Mouse (Mus musculus) gastrocnemius, adult 8-10 months (tissue): ENCODE results near the gene Reep6. TPM values are rescaled to one million over a fixed set of nuclear protein-coding genes. Genes with fewer than 3 reads are reported as not detected.

Experiments used
- DNase-seq, 2 experiments: peaks; one replicate each; pipeline ENCODE4 v3.0.0; 2022; ENCODE audit warnings: low spot score in 2 of 2
- total RNA-seq, 4 experiments: library from RNA; stranded (reverse); gene quantifications; 2 replicates each; pipeline ENCODE4 v1.2.4; 2022

Gene Reep6
- total RNA-seq, 4 experiments from 2014 or later: 2.6 to 4.0 (median 3.2) TPM

GRCm38 (mm10) chr10:80352727-80353126 lies 23.0 kb downstream of the Reep6 start:
- DNase-seq: no peak

GRCm38 (mm10) chr10:80355431-80355830 lies 25.7 kb downstream of the Reep6 start:
- no peak for DNase-seq

DNA sequence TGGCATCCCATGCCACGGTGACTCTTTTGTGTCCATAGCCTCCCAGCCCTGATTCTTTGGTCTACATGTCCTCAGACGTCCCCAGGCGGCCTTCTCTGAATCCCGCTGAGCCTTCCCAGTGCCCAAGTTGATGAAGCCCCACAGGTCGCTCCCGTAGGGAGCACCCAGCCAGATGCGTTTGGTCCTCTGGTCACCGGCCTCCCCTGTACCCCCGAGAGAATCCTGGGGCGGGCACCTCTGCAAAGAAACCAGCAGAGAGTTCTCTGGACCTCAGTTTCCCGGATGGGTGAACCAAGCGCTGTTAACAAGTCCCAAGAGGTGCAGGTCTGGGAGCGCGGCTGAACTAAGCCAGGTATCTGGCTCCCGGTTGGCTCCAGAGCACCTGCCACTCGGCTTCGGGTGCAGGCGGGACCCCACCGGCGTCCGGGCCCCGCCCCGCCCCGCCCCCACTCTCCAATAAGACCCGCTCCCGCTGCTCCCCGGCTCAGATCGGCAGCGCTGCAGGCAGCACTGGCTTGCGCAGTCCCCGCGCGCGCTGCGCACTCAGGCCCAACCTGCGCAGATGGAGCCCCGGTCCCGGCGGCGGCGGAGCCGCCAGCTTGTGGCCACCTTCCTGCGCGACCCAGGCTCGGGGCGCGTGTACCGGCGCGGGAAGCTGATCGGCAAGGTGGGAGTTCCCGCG lies 26.4 kb downstream of the Reep6 start, which contains the start of gene Plk5:
Gene Plk5 (plus strand): TSS at position 459 of the 682 bp plus-strand sequence.
- no peak for DNase-seq

- no peak for DNase-seq
These were observed 27.0 kb downstream of the Reep6 start for GRCm38 (mm10) chr10:80356737-80357136.

- DNase-seq: no peak
These were observed 27.6 kb downstream of the Reep6 start for GRCm38 (mm10) chr10:80357336-80357735.

GRCm38 (mm10) chr10:80357994-80358639 lies 28.4 kb downstream of the Reep6 start:
- no peak for DNase-seq

DNA sequence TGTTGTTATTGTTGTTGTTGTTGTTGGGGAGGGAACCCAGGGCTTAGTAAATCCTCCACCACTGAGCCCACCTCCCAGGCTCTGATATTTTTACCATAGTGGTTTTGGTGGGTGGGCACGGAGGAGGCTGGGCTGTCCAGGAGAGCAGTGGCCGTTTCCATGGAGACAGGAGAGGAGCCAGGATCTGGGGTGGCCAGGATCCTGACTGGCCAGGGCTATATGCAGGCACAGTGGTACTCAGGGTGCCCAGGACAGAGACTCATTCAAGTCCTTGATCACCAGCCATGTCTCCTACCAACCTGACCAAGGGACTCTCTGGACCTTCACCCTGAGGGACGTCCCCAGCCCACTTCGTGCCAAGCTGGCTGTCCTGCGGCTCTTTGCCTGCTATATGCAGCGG lies 34.0 kb downstream of the Reep6 start:
- DNase-seq: no peak

DNA sequence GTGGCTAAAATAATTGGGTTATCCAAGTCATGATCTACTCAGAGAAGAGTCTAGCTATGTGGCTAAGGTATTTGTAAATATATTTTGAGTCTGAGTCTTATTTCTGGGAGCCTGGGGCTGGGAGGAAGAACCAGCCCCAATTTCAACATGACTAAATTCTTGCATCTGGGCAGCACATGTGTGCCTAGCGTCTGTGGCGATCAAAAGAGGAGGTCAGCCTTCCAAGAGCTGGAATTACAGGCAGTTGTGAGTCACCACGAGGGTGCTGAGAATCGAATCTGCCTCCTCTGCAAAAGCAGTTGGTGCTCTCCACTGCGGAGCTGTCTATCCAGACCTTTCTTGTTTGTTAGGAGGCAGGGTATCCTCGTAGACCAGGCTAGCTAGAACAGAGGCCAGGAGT lies 36.0 kb downstream of the Reep6 start:
- no peak for DNase-seq

DNA sequence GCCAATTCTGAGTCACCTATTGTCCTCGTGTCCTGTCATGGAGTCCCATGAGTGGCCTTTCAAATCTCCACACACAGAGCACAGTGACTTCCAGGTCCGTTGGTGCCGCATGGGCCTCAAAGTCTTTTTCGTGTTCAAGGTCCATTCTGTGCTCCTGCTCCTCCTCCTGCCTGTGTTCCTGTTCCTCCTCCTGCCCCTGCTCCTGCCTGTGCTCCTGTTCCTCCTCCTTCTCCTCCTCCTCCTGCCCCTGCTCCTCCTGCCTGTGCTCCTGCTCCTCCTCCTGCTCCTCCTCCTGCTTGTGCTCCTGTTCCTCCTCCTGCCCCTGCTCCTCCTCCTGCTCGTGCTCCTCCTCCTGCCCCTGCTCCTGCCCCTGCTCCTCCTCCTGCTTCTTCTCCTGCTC lies 38.2 kb downstream of the Reep6 start:
- no peak for DNase-seq

GRCm38 (mm10) chr10:80368392-80368791 lies 38.6 kb downstream of the Reep6 start:
- DNase-seq: no peak

DNA sequence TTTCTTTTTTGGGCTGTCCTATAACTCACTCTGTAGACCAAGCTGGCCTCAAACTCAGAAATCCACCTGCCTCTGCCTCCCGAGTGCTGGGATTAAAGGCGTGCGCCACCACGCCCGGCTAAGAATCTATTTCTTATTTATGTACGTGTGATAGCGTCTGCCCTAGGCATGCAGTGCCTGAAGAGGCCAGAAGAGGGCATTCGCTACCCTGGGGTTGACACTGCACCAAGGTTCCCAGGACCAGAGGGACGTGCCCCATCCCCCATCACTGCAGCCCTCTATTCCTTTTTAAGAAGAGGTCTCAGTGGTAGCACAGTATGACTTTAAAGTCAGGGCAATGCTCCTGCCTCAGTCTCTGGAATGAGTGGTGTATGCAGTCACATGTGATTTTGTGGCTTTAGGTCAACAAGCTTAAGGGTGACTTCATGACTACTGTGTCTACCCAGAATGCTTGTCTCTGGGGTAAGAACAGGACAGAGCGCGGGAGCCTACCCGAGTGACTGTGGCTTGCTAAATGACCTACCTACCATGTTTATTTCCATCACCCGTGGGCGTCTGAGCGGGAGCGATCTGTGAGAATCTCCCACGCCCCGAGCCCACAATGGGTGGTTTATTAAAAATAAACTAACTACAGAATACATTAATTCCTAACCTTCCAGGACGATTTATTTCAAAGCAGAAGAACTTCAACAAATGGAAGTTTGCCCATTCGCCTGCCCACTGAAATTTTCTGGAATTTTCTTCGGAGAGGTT lies 40.4 kb downstream of the Reep6 start:
- DNase-seq: no peak

GRCm38 (mm10) chr10:80371411-80371966 lies 41.7 kb downstream of the Reep6 start:
- no peak for DNase-seq

DNA sequence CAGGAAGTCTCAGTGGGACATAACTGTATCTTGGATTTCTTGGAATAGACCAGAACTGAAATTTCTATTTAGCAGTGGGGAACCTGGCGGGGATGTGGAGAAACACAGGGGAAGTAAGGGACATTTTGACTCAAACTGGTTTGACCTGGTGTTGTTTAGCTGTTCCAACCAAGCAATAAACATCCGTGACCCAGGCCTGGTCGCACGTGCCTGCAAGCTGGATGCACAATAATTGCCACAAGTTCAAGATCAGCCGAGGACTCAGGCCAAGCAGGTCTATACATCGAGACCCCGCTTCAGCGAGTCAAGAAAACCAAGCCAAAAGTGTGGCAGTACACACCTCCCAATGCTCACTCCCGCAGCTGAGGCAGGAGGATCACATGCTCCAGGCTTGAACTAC lies 42.2 kb downstream of the Reep6 start:
- DNase-seq: no peak

DNA sequence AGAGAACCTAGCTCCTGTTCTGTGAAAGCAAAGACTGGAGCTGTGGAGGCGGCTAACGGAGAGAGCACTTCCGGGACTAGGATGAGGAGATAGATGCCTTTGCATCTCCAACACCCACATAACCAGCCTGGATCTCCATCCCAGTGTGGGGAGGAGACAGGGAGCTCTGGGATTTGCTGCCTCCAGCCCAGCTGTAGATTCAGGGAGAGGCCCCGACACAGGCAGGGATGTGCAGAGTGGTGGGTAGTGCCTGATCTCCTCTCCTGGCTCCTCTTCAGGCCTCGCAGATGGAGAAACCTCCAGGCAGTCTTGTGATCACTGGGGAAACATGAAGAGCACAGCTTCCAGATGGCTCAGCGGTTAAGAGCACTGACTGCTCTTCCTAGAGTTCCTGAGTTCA lies 43.0 kb downstream of the Reep6 start:
- no peak for DNase-seq

- peak; percentile 48 to 49 for DNase-seq
These were observed 44.3 kb downstream of the Reep6 start for GRCm38 (mm10) chr10:80374063-80374462.

DNA sequence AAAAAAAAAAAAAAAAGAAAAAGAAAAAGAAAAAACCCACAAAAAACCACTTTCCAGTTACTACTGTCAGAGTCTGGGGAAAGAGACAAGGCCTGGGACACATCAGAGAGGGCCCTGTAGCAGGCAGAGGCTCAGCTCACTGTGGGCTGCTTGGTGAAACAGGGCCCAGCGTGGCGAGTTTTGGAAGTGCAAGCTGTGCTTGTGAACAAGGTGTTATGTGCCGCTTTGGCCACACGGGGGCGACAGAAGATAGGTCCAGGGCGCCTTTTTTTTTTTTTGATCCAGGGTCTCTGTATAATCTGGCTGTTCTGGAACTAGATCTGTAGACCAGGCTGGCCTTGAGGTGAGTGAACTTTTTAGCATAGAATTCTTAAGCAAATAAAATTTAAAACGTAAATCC lies 46.4 kb downstream of the Reep6 start:
- DNase-seq: peak; percentile 77 to 85

GRCm38 (mm10) chr10:80377716-80378115 lies 48.0 kb downstream of the Reep6 start:
- DNase-seq: no peak

- no peak for DNase-seq
These were observed 53.0 kb downstream of the Reep6 start for GRCm38 (mm10) chr10:80382641-80383365.

GRCm38 (mm10) chr10:80383431-80383830 lies 53.7 kb downstream of the Reep6 start:
- DNase-seq: no peak

- DNase-seq: no peak
These were observed 54.4 kb downstream of the Reep6 start for GRCm38 (mm10) chr10:80384115-80384639.

DNA sequence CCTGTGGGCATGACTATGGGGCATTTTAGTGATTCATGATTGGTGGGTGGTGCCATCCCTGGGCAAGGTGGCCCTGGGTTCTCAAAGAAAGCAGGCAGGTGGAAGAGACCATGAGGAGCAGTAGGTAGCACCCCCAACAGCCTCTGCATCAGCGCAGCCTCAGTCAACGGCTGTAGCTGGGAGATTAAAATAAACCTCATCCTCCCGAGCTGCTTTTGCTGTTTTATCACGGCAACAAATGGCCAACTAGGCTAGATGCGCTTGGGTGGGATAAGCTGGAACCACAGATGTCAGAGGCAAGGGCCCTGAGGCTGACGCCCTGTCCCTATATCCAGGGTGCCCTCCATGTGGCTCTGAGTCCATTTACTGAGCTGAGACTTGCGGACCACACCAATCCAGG lies 55.0 kb downstream of the Reep6 start:
- DNase-seq: no peak
